ENCODE assay signal across 14 mouse cellular contexts in the genomic region with DNA sequence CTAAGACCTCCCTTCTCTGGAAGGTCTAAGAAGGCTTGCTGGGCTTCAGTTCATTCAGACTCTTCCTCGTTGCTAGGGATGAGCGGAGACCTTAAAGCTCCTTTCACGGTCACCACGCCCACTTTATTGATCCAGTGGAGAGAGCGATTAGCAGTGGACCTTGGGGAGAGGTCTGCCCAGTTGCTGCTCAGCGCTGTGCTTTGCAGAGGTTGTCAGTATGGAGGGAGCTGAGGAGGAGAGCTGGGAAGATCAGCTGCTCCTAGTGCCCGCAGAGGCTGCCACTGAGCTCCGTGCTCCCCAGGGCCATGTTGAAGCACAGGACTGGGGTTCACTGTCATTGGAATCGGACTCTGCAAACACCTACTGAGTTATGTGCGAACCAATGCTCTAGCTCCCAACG. TPM values are rescaled to one million over a fixed set of nuclear protein-coding genes. Genes with fewer than 3 reads are reported as not detected.
DNase-seq lines count a peak whose midpoint lies in the region; ATAC-seq and TF ChIP-seq lines count a peak whose summit lies in the region.
"Had no signal": no experiment of that assay in that cellular context is flagged by ENCODE, and none has a peak within 500 bp of the region (broad histone marks: within the 10 kb centered on the region; RNA-seq: fewer than 3 reads in every experiment).

No protein-coding gene starts in this region.

- WGBS in liver, adult 2 months: 39% methylated on average over 11 of the region's 11 CpGs
- WGBS in hindbrain, embryonic 16.5 days: 39% methylated on average over 11 of the region's 11 CpGs
- 22% methylated on average over 11 of the region's 11 CpGs for WGBS in midbrain, embryonic 13.5 days

- no peak overlapping the region for H3K27ac ChIP-seq in liver, adult 2 months (replicated peaks; ENCODE audit: insufficient read depth, low read depth, low read length)
- no peak overlapping the region for H3K27ac ChIP-seq in hindbrain, embryonic 16.5 days (ENCODE audit: low read depth, low read length)
- H3K27ac ChIP-seq in midbrain, embryonic 13.5 days: peak overlapping the region; percentile 65; the same call in 1 of the 2 replicates
- H3K27ac ChIP-seq: embryonic facial prominence, embryonic 15.5 days; heart, adult 2 months had no signal

- peak; percentile 44 for DNase-seq in liver, adult 2 months (ENCODE audit: extremely low read depth, low read depth, low spot score)
- DNase-seq in liver: no peak
- DNase-seq in urinary bladder, postnatal 25 days (ENCODE audit: low spot score): no peak
- DNase-seq in thymus, postnatal 0 days (ENCODE audit: low spot score): no peak
- DNase-seq in spleen, adult 12 weeks (ENCODE audit: low spot score): no peak
- DNase-seq: cerebellum, adult 9-11 months; heart, adult 2 months; kidney, adult 9 months; lung, adult 2 months; right cerebral cortex, postnatal 4 days; thymus, postnatal 36 days had no signal

- peak overlapping the region; percentile 31 for H3K4me2 ChIP-seq in hindbrain, embryonic 16.5 days (ENCODE audit: low read length)
- H3K4me2 ChIP-seq in midbrain, embryonic 13.5 days (replicated peaks): peak overlapping the region; percentile 41
- H3K4me2 ChIP-seq: embryonic facial prominence, embryonic 15.5 days had no signal

- H3K36me3 ChIP-seq in liver, adult 2 months (ENCODE audit: control insufficient read depth, insufficient read depth, low read length): peaks cover 8% of the 10 kb centered on the region; the same call in 1 of the 2 replicates
- no peaks in the 10 kb centered on the region for H3K36me3 ChIP-seq in hindbrain, embryonic 16.5 days (ENCODE audit: control insufficient read depth, insufficient read depth, low read length)
- H3K36me3 ChIP-seq in midbrain, embryonic 13.5 days: no peaks in the 10 kb centered on the region
- H3K36me3 ChIP-seq: embryonic facial prominence, embryonic 15.5 days had no signal

- H3K4me3 ChIP-seq in liver, adult 2 months (ENCODE audit: insufficient read depth, low read depth, low read length): no peak overlapping the region
- H3K4me3 ChIP-seq in hindbrain, embryonic 16.5 days (ENCODE audit: low read length): no peak overlapping the region
- H3K4me3 ChIP-seq in midbrain, embryonic 13.5 days (replicated peaks): peak overlapping the region; percentile 20
- H3K4me3 ChIP-seq: embryonic facial prominence, embryonic 15.5 days; heart, adult 2 months had no signal

- H3K9ac ChIP-seq in liver, adult 2 months (ENCODE audit: low read depth, low read length): no peak overlapping the region
- no peak overlapping the region for H3K9ac ChIP-seq in hindbrain, embryonic 16.5 days (ENCODE audit: low read depth, low read length)
- 0 out of 2 replicates have a peak overlapping the region, but pooled peaks have one; percentile 32 for H3K9ac ChIP-seq in midbrain, embryonic 13.5 days (replicated peaks)
- H3K9ac ChIP-seq: embryonic facial prominence, embryonic 15.5 days had no signal

- H3K4me1 ChIP-seq in liver, adult 2 months (ENCODE audit: control insufficient read depth, insufficient read depth, low read length): no peaks in the 10 kb centered on the region; the same call in 1 of the 2 replicates
- H3K4me1 ChIP-seq in hindbrain, embryonic 16.5 days (ENCODE audit: control insufficient read depth, insufficient read depth, low read depth, low read length): peaks cover 6% of the 10 kb centered on the region
- peaks cover 13% of the 10 kb centered on the region for H3K4me1 ChIP-seq in midbrain, embryonic 13.5 days (replicated peaks)
- H3K4me1 ChIP-seq: embryonic facial prominence, embryonic 15.5 days had no signal

- no peak for ATAC-seq in hindbrain, embryonic 16.5 days
- ATAC-seq in midbrain, embryonic 13.5 days: peak; percentile 53; the same call in 1 of the 2 replicates

- no peaks in the 10 kb centered on the region for H3K9me3 ChIP-seq in hindbrain, embryonic 16.5 days (ENCODE audit: control insufficient read depth, low read length)
- no peaks in the 10 kb centered on the region for H3K9me3 ChIP-seq in midbrain, embryonic 13.5 days
- H3K9me3 ChIP-seq: embryonic facial prominence, embryonic 15.5 days had no signal

- H3K27me3 ChIP-seq in liver, adult 2 months (ENCODE audit: control insufficient read depth, insufficient read depth, low read length): no peaks in the 10 kb centered on the region
- H3K27me3 ChIP-seq in hindbrain, embryonic 16.5 days (replicated peaks; ENCODE audit: control insufficient read depth, insufficient read depth, low read length): no peaks in the 10 kb centered on the region
- H3K27me3 ChIP-seq in midbrain, embryonic 13.5 days: no peaks in the 10 kb centered on the region
- H3K27me3 ChIP-seq: embryonic facial prominence, embryonic 15.5 days had no signal

- TF ChIP-seq POLR2A in liver, adult 2 months (IDR thresholded peaks at IDR 0.05; ENCODE audit: extremely low read depth, insufficient read depth, low read length): no peak

- peaks cover 29% of the 10 kb centered on the region; the same call in 1 of the 2 replicates for H3K79me2 ChIP-seq in liver, adult 2 months (ENCODE audit: control insufficient read depth, insufficient read depth, low read length)

- TF ChIP-seq CTCF in liver, adult 2 months (IDR thresholded peaks at IDR 0.05; ENCODE audit: low read depth, low read length): no peak

RNA-seq across cellular contexts. Expression of a gene that starts 17.0 kb away (rescaled TPM):
- total RNA-seq in liver, adult 2 months (2014; rRNA removed): 28.3 and 36.6 TPM in 2 replicates
- 50.7 and 65.7 TPM in 2 replicates for polyA plus RNA-seq in liver, adult 2 months (2012; rRNA removed)
- 34.3 and 36.3 TPM in 2 replicates for polyA plus RNA-seq in hindbrain, embryonic 16.5 days (2015; fragmentation: Nextera tagmentation; extraction: Ambion mirVana)
- 17.7 and 20.3 TPM in 2 replicates for polyA plus RNA-seq in midbrain, embryonic 13.5 days (2015; fragmentation: Nextera tagmentation; extraction: Ambion mirVana)
- 4.2 and 5.2 TPM in 2 replicates for polyA plus RNA-seq in thymus, postnatal 0 days (2015; fragmentation: Nextera tagmentation; extraction: Ambion mirVana)
